Comparison of ENCODE assay signal across 9 mouse cellular contexts in genomic region chr10:95475923-95476322, GRCm38 (mm10). TPM values are rescaled to one million over a fixed set of nuclear protein-coding genes. Genes with fewer than 3 reads are reported as not detected.
A peak's percentile ranks its signal among the peaks of the same experiment; 100 is the strongest.
DNase-seq lines count a peak whose midpoint lies in the region; ATAC-seq and TF ChIP-seq lines count a peak whose summit lies in the region.
"Had no signal": no experiment of that assay in that cellular context is flagged by ENCODE, and none has a peak within 500 bp of the region (broad histone marks: within the 10 kb centered on the region; RNA-seq: fewer than 3 reads in every experiment).

No protein-coding gene starts in this region.

- no peak overlapping the region for H3K27ac ChIP-seq in bone marrow, adult 2 months (ENCODE audit: control insufficient read depth, insufficient read depth, low read depth, low read length, poor library complexity)
- no peak overlapping the region for H3K27ac ChIP-seq in embryonic fibroblast, embryonic 13.5 days (ENCODE audit: insufficient read depth, low read length)
- H3K27ac ChIP-seq in heart, embryonic 16.5 days (ENCODE audit: low read length): no peak overlapping the region
- H3K27ac ChIP-seq in lung, embryonic 16.5 days (ENCODE audit: low read length): no peak overlapping the region
- H3K27ac ChIP-seq: limb, embryonic 13.5 days had no signal

- H3K4me3 ChIP-seq in E14TG2a.4 (replicated peaks; ENCODE audit: low read length): no peak overlapping the region
- no peak overlapping the region for H3K4me3 ChIP-seq in bone marrow, adult 2 months (replicated peaks; ENCODE audit: control insufficient read depth, low read depth, low read length)
- no peak overlapping the region for H3K4me3 ChIP-seq in embryonic fibroblast, embryonic 13.5 days (ENCODE audit: insufficient read depth, low read length)
- no peak overlapping the region for H3K4me3 ChIP-seq in heart, embryonic 16.5 days (ENCODE audit: low read length)
- H3K4me3 ChIP-seq in lung, embryonic 16.5 days (ENCODE audit: low read length): no peak overlapping the region
- H3K4me3 ChIP-seq: limb, embryonic 13.5 days had no signal

- no peaks in the 10 kb centered on the region for H3K27me3 ChIP-seq in E14TG2a.4 (ENCODE audit: insufficient read depth, low read length)
- no peaks in the 10 kb centered on the region for H3K27me3 ChIP-seq in heart, embryonic 16.5 days (ENCODE audit: control insufficient read depth, insufficient read depth, low read length)
- no peaks in the 10 kb centered on the region for H3K27me3 ChIP-seq in lung, embryonic 16.5 days (ENCODE audit: control insufficient read depth, insufficient read depth, low read depth, low read length)
- H3K27me3 ChIP-seq: limb, embryonic 13.5 days had no signal

- H3K9me3 ChIP-seq in E14TG2a.4 (ENCODE audit: low read length): no peaks in the 10 kb centered on the region
- no peaks in the 10 kb centered on the region for H3K9me3 ChIP-seq in heart, embryonic 16.5 days (replicated peaks; ENCODE audit: control insufficient read depth, low read length)
- H3K9me3 ChIP-seq in lung, embryonic 16.5 days (ENCODE audit: control insufficient read depth, low read length): no peaks in the 10 kb centered on the region
- H3K9me3 ChIP-seq: limb, embryonic 13.5 days had no signal

- WGBS in bone marrow, adult 2 months: 12% methylated on average over 10 of the region's 10 CpGs
- 9% methylated on average over 10 of the region's 10 CpGs for WGBS in heart, embryonic 16.5 days
- WGBS in lung, embryonic 16.5 days: 4% methylated on average over 10 of the region's 10 CpGs

- ATAC-seq in heart, embryonic 16.5 days (replicated peaks; ENCODE audit: extremely low read depth, insufficient read depth, low FRiP score): peak; percentile 60
- peak; percentile 82 for ATAC-seq in lung, embryonic 16.5 days (ENCODE audit: low read depth)

- H3K36me3 ChIP-seq in E14TG2a.4 (ENCODE audit: insufficient read depth, low read length): peaks cover 14% of the 10 kb centered on the region
- H3K36me3 ChIP-seq in heart, embryonic 16.5 days (ENCODE audit: control insufficient read depth, insufficient read depth): 0 out of 2 replicates have a peak, but pooled peaks cover 3% of the 10 kb centered on the region
- H3K36me3 ChIP-seq in lung, embryonic 16.5 days (ENCODE audit: control insufficient read depth, insufficient read depth, low read length): 0 out of 2 replicates have a peak, but pooled peaks cover 6% of the 10 kb centered on the region

- no peak overlapping the region for H3K4me2 ChIP-seq in heart, embryonic 16.5 days (ENCODE audit: low read depth, low read length)
- no peak overlapping the region for H3K4me2 ChIP-seq in lung, embryonic 16.5 days (ENCODE audit: low read depth, low read length)
- H3K4me2 ChIP-seq: limb, embryonic 13.5 days had no signal

- no peak overlapping the region for H3K9ac ChIP-seq in heart, embryonic 16.5 days (ENCODE audit: low read length)
- no peak overlapping the region for H3K9ac ChIP-seq in lung, embryonic 16.5 days (ENCODE audit: low read length)
- H3K9ac ChIP-seq: limb, embryonic 13.5 days had no signal

- TF ChIP-seq POLR2A in bone marrow, adult 2 months (IDR thresholded peaks at IDR 0.05; ENCODE audit: borderline replicate concordance, control insufficient read depth, low read depth, low read length): no peak
- no peak for TF ChIP-seq POLR2A in embryonic fibroblast, embryonic 13.5 days (IDR thresholded peaks at IDR 0.05; ENCODE audit: low read depth, low read length)

- H3K4me1 ChIP-seq in E14TG2a.4 (replicated peaks; ENCODE audit: low read depth, low read length): peaks cover 18% of the 10 kb centered on the region
- H3K4me1 ChIP-seq in bone marrow, adult 2 months (ENCODE audit: control insufficient read depth, insufficient read depth, low read length): no peaks in the 10 kb centered on the region
- H3K4me1 ChIP-seq in embryonic fibroblast, embryonic 13.5 days (ENCODE audit: control insufficient read depth, insufficient read depth, low read length): no peaks in the 10 kb centered on the region
- H3K4me1 ChIP-seq in heart, embryonic 16.5 days (ENCODE audit: control insufficient read depth, insufficient read depth, low read length): no peaks in the 10 kb centered on the region
- no peaks in the 10 kb centered on the region; the same call in 1 of the 2 replicates for H3K4me1 ChIP-seq in lung, embryonic 16.5 days (replicated peaks; ENCODE audit: control insufficient read depth, insufficient read depth, low read length)
- H3K4me1 ChIP-seq: limb, embryonic 13.5 days had no signal

- DNase-seq in layer of hippocampus, adult 11-12 months (ENCODE audit: low spot score): peak; percentile 77
- peak; percentile 66 for DNase-seq in ovary, postnatal 10 days (ENCODE audit: low spot score)
- DNase-seq in thymus, postnatal 0 days (ENCODE audit: low spot score): peak; percentile 84

- peak; percentile 79 for TF ChIP-seq CTCF in E14TG2a.4 (conservative IDR thresholded peaks at IDR 0.05; ENCODE audit: low read length)
- TF ChIP-seq CTCF in bone marrow, adult 2 months (IDR thresholded peaks at IDR 0.05; ENCODE audit: control insufficient read depth, insufficient read depth, low read length): peak; percentile 89
- peak; percentile 87; the same call in 1 of the 2 replicates for TF ChIP-seq CTCF in embryonic fibroblast, embryonic 13.5 days (IDR thresholded peaks at IDR 0.05; ENCODE audit: borderline replicate concordance, insufficient read depth, low read length)

RNA-seq across cellular contexts. Expression of gene Mrpl42, which starts 25.8 kb away (rescaled TPM):
- 69.8 and 80.9 TPM in 2 replicates for polyA plus RNA-seq in bone marrow, adult 2 months (2011; ENCODE audit: insufficient read depth, insufficient read length, low replicate concordance, missing spikeins)
- 92.7 and 93.8 TPM in 2 replicates for polyA plus RNA-seq in embryonic fibroblast, embryonic 13.5 days (2011; ENCODE audit: insufficient read length, low read depth, missing spikeins)
- 629 and 634 TPM in 2 replicates for polyA plus RNA-seq in heart, embryonic 16.5 days (2015; fragmentation: Nextera tagmentation; extraction: Ambion mirVana)
- 298 and 313 TPM in 2 replicates for polyA plus RNA-seq in lung, embryonic 16.5 days (2015; fragmentation: Nextera tagmentation; extraction: Ambion mirVana)
- 291 and 337 TPM in 2 replicates for polyA plus RNA-seq in thymus, postnatal 0 days (2015; fragmentation: Nextera tagmentation; extraction: Ambion mirVana)

RNA-seq across cellular contexts. Expression of gene Ube2n, which starts 39.0 kb away (rescaled TPM):
- 77.1 and 80.7 TPM in 2 replicates for polyA plus RNA-seq in bone marrow, adult 2 months (2011; ENCODE audit: insufficient read depth, insufficient read length, low replicate concordance, missing spikeins)
- 167 and 200 TPM in 2 replicates for polyA plus RNA-seq in embryonic fibroblast, embryonic 13.5 days (2011; ENCODE audit: insufficient read length, low read depth, missing spikeins)
- polyA plus RNA-seq in heart, embryonic 16.5 days (2015; fragmentation: Nextera tagmentation; extraction: Ambion mirVana): 246 and 253 TPM in 2 replicates
- polyA plus RNA-seq in lung, embryonic 16.5 days (2015; fragmentation: Nextera tagmentation; extraction: Ambion mirVana): 355 and 360 TPM in 2 replicates
- polyA plus RNA-seq in thymus, postnatal 0 days (2015; fragmentation: Nextera tagmentation; extraction: Ambion mirVana): 274 and 290 TPM in 2 replicates

RNA-seq across cellular contexts. Expression of gene Socs2, which starts 58.9 kb away (rescaled TPM):
- polyA plus RNA-seq in bone marrow, adult 2 months (2011; ENCODE audit: insufficient read depth, insufficient read length, low replicate concordance, missing spikeins): 7.1 and 22.7 TPM in 2 replicates
- polyA plus RNA-seq in embryonic fibroblast, embryonic 13.5 days (2011; ENCODE audit: insufficient read length, low read depth, missing spikeins): 18.2 and 42.5 TPM in 2 replicates
- 33.9 and 40.8 TPM in 2 replicates for polyA plus RNA-seq in heart, embryonic 16.5 days (2015; fragmentation: Nextera tagmentation; extraction: Ambion mirVana)
- polyA plus RNA-seq in lung, embryonic 16.5 days (2015; fragmentation: Nextera tagmentation; extraction: Ambion mirVana): 90.3 and 93.1 TPM in 2 replicates
- polyA plus RNA-seq in thymus, postnatal 0 days (2015; fragmentation: Nextera tagmentation; extraction: Ambion mirVana): 14.7 and 17.3 TPM in 2 replicates
